Mouse (Mus musculus) brain, embryonic 14.5 days (tissue): ENCODE measurements around the gene Fbrs. TPM values are rescaled to one million over a fixed set of nuclear protein-coding genes. Genes with fewer than 3 reads are reported as not detected.

Experiments used
- DNase-seq: peaks from one replicate; pipeline ENCODE4 v3.0.0-alpha.2; 2011; ENCODE audit warnings: low read depth
- CTCF ChIP-seq: fragments of 200-500 bp; IDR thresholded peaks from 2 replicates; pipeline ENCODE4 v1.5.1; 2012; ENCODE audit warnings: inconsistent platforms, mild to moderate bottlenecking, moderate library complexity, borderline replicate concordance; ENCODE audit not compliant: insufficient read depth, insufficient read length; ENCODE audit errors: extremely low read depth
- POLR2A ChIP-seq: fragments of 200-500 bp; IDR thresholded peaks from 2 replicates; pipeline ENCODE4 v1.6.1; 2012; ENCODE audit warnings: mild to moderate bottlenecking, inconsistent platforms, borderline replicate concordance; ENCODE audit not compliant: poor library complexity, insufficient read depth, insufficient read length, severe bottlenecking; ENCODE audit errors: extremely low read depth
- polyA plus RNA-seq: library from polyadenylated mRNA; depleted of rRNA; stranded (reverse); fragments of >200 nt; gene quantifications from 2 replicates; pipeline ENCODE4 v1.2.3, GENCODE M21; 2012

Gene Fbrs
- polyA plus RNA-seq, 1 experiment, result 47.0 TPM

DNA sequence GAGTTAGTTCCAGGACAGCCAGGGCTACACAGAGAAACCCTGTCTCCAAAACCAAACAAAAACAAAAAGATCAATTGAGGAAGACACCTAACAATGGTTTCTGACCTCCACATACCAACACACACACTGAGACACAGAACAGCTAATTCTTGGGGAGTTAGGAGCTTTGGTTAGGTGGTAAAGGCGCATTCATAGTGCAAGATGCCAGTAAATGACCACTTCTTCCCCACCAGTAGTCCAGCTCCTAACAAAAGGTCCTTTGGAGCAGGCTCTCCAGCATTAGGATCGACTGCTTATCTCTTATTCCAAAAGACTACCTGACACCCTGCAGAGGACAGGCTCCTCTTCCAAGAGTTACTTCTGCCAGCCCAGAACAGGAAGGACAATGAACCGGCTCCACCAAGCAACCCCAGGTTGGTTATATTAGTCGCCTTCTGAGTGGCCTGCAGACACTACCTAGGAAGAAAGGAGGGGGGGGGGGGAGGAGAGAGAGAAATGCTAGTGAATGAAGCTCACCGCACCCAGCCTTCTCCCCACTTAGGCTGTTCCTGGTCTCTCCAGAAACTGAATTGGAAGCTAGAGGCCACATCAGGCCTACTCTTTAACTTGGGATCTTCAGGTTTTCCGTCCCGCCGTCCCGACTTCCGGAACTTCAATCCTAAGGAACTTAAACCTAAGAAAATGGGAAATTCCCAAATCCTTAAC, 8.8 kb upstream of the Fbrs start:
- DNase-seq, result no peak
- TF ChIP-seq POLR2A (no peak), CTCF (no peak)

DNA sequence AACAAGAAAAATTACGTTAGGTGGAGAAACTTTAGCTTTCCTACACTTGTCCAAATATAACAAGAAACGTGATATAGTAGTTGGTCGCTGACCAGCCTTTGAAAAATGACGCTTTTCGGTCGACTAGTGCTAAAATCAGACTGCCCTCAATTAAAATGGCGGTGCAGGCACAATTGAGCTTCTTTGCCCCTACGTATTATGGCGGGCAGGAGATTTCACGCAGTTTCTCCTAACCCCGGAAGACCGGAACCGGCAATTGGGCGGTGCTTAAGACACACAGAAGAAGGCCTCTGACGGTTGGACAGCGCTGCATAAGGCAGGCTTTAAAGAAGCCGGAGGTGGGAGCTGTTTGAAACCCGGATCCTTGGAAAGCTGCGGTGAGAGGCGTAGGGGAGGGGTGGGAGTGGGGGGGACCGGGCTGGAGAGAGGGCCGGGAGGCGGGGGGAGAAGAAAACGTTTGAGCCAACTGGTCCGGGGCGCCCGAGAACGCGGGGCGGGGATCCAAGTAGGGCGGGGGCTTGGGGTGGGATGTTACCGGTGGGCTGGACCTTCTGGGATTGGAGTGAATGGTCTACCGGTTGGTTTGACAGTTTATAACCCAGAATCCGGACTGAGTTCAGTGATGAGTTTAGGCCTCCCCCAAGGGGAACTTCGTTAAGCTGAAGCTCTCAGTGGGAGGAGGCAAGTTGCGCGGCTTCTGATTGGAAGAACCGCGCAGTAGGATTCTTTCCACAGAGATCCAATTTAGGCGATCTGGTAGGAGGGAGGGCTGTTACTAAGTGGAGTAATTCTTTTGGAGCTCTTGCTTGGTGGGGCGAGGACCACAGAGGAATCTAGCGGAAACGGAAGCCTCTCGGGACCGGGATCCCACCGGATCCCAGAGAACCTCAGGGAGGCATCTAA, 8.0 kb upstream of the Fbrs start:
- DNase-seq, result peak; percentile 99
- TF ChIP-seq CTCF (no peak; the same call in 1 of the 2 replicates), POLR2A (peak; percentile 19; the same call in 1 of the 2 replicates)

DNA sequence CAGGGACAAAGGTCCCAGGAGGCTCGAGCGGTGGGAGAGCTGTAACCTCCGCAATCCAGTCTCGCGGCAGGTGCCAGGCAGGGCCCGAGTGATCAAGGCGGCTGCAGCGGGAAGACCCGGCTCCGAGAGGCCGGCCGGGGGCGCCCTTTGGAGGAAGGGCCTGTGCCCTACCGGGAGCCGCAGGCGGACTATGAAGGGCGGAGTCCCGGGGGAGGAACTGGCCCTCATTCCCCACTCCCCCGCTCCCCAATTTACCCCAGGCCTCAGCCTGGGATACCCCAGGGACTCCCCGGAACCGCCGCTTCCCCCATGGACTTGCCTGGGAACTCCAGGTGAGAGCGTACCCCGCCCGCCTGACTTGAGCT, 7.4 kb upstream of the Fbrs start:
- TF ChIP-seq POLR2A (no peak), CTCF (no peak)
- DNase-seq, result peak; percentile 39

DNA sequence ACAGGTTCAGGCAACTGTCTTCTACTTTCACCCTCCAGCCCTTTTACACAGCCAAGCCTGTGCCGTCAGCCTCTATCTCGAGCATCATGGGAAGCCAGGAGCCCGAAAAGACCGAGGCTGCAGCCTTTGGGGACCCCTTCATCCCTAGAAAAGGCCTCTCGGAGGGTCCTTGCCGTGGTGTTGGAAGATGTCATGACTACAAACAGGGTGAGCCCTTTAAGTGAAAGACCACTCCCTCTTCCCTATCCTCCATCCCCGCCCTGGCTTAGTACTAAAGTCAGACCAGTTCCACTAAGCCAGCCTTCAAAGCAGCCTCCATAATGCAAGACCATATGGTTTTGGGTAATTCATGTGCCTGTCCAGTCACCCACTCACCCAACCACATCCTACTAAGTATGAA, 6.9 kb upstream of the Fbrs start:
- TF ChIP-seq CTCF (no peak), POLR2A (no peak)

DNA sequence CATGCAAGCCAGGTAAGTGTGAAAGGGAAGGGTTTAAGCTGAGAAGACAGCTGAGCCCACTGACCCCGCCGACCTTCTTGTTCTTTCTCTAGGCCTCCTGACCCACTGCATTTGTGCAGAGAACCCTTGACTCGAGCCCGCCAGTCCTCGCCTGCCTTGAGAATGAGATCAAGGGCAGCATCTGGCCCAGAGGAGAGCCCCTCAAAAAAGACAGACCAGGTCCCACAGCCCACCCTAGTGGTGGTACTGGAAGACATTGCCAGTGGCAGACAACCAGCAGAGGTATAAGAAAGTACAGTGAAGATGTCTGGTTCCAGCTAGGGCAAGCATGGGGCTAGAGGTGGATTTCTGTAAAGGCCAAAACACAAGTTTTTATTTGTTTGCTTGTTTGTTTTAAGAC, 5.3 kb upstream of the Fbrs start:
- TF ChIP-seq POLR2A (no peak), CTCF (peak; percentile 29; the same call in 1 of the 2 replicates)
- DNase-seq, result peak; percentile 30

More for the DNA sequence above, 6.9 kb upstream of the Fbrs start:
- DNase-seq, result peak; percentile 37

DNA sequence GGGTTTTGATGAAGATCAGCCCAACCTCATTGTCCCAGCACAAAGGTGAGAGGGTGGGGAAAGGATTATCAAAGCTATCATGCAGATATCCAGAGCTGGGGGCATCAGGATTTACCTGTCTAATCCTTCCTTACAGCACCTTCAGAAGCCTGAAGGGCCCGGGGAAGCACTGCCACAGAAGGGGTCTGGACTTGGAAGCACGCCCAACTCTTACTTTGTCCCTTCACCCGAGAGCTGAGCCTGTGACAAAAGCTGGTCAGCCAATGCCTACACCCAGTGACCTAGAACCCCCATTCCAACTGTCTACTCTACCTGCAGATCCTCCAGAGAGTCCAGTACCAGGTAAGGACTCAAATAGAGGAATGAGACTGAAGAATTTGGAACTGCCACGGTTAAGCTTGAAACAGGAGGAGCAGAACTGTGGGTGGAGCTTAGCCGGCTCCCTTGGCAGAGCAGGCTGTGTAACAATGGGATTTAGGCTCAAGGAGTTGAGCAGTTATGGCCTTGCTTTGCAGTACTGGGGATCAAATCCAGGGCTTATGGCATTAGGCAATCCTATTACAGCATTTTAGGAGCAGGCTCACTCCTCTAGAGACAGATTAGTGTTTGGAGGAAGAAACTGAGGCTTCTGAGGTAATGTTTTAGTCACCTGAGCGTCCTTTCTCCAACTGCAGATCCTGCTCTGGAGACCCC, 4.5 kb upstream of the Fbrs start:
- no peak for TF ChIP-seq POLR2A
- no peak for TF ChIP-seq CTCF
- DNase-seq, result no peak

DNA sequence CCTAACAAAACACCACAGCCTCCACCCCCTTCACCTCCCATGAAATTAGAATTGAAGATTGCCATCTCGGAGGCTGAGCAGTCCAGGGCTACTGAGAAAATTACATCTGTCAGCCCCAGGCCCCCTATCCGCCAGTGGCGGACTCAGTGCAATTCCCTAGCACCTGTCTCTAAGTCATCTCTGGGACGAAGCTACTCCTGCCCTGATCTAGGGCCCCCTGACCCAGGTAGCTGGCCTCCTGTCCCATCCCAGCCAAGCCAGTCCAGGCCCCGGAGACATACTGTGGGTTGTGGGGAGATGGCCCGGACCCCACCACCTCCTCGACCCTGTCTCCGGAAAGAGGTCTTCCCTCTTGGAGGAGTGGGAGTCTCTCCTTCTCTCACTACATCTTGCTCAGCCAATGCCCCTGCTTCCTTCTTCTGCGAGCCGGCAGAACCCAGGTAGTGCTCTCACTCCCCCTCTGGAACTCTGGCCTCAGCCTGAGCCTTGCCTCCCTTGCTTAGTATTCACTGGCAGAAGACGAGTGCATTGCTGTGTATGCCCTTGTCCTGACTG, 3.7 kb upstream of the Fbrs start:
- TF ChIP-seq CTCF (no peak), POLR2A (no peak)

DNA sequence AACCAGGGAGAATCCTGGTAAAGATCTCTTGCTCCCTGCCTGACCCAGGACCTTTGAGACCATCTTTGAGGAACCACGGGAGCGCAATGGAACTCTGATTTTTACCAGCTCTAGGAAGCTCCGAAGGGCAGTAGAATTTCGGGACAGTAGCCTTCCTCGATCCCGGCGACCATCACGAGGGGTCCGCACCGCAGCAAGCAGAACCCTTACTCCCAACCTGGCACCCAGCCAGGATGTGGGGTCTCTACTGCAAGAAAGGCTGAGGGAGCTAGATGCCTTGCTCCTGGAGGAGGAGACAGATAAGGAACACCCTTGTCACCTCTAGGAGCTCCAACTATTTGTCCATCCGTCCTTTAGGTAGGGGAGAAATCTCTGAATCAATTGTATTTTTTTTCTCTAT, 2.7 kb upstream of the Fbrs start:
- TF ChIP-seq CTCF (no peak), POLR2A (no peak)
- no peak for DNase-seq

More for the DNA sequence above, 3.7 kb upstream of the Fbrs start:
- no peak for DNase-seq

DNA sequence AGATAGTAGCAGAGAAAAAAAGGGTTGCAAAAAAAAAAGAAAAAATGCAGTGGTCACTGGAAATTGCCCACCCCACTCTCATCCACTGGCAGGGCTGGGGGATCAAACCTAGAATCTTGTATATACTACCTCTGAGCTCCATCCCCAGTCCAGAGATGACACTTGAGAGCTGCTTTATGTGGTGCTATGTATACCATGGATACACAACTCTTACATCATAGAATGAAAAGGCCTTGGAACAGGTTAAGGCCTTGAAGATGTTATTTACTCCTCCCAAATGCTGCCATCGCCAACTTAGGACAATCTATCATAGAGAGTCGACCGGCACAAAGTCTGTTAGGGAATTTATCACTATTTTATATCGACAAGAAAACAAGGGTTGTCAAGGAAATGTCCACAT, 2.1 kb upstream of the Fbrs start:
- no peak for DNase-seq
- TF ChIP-seq POLR2A (no peak), CTCF (no peak)

DNA sequence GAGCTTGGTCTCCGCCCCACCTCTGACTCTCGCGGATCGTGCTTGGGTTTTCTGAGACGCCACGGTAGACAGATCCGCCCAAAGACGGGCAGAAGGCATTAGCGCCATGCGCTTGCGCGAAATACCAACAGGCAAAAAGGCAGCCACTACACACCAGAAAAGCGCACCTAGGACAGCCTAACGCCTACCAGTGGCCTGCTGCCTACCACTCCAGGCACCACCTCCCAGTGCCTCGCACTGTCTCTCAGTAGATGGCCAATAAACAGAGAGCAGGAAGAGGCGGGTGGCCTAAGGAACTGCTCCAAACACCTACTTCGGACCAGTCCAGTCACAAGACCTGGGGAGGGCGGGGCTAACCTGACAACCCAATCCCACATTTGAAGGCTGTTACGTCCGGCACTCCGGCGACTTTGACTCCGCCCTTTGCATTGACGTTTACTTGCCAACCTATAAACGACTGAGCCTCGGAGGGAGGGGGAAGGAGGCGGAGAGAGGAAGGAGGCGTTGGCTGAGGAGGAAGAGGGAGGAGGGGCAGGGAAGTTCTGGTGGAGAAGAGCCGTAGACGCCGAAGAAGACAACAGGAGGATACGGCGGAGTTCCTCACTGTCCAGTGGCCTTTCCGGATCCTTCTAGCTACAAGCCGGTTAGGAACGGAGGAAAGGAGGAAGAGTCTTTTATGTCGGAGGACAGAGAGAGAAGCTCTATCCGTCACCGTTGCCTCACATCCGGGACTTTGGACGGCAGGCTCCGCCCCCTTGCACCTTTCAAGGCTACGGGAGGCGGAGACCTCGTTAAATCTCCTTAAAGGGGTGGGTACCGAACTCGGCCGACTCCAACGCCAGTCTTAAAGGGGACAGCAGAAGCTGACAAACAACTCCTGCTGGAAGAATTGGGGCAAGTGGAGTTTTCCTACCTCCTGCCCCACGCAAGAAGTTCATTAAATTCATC, 1.0 kb upstream of the Fbrs start:
- DNase-seq, result peak; percentile 100
- TF ChIP-seq CTCF, result no peak
- TF ChIP-seq POLR2A, result peak; percentile 43; the same call in 1 of the 2 replicates
